Mouse (Mus musculus) neural tube, embryonic 13.5 days (tissue): ENCODE results near the gene Aire. TPM values are rescaled to one million over a fixed set of nuclear protein-coding genes. Genes with fewer than 3 reads are reported as not detected.

ENCODE experiments used
- ATAC-seq: fragments of 200-750 bp; cut with Nextera tagmentation; 2 replicates; pipeline ENCODE4 v1.8.0; 2017; ENCODE audit warnings: low read depth, mild to moderate bottlenecking, moderate TSS enrichment, moderate library complexity
- H3K27ac ChIP-seq: fragments of 300-500 bp; sonication (generic); replicated peaks from 2 replicates; pipeline ENCODE4 v1.5.1; 2015; ENCODE audit warnings: moderate library complexity, mild to moderate bottlenecking, inconsistent platforms
- H3K27me3 ChIP-seq: fragments of 300-500 bp; sonication (generic); 2 replicates; pipeline ENCODE4 v1.6.1; 2015; ENCODE audit warnings: mild to moderate bottlenecking, inconsistent platforms
- H3K36me3 ChIP-seq: fragments of 300-500 bp; sonication (generic); 2 replicates; pipeline ENCODE4 v1.6.1; 2015; ENCODE audit warnings: mild to moderate bottlenecking, inconsistent platforms
- H3K4me1 ChIP-seq: fragments of 300-500 bp; sonication (generic); replicated peaks from 2 replicates; pipeline ENCODE4 v1.6.1; 2015; ENCODE audit warnings: inconsistent platforms
- H3K4me2 ChIP-seq: fragments of 300-500 bp; sonication (generic); 2 replicates; pipeline ENCODE4 v1.6.1; 2015; ENCODE audit warnings: inconsistent platforms, mild to moderate bottlenecking, moderate library complexity
- H3K4me3 ChIP-seq: fragments of 300-500 bp; sonication (generic); 2 replicates; pipeline ENCODE4 v1.5.1; 2015; ENCODE audit warnings: mild to moderate bottlenecking, inconsistent platforms
- H3K9ac ChIP-seq: fragments of 300-500 bp; sonication (generic); 2 replicates; pipeline ENCODE4 v1.6.1; 2015; ENCODE audit warnings: moderate library complexity, mild to moderate bottlenecking, inconsistent platforms
- H3K9me3 ChIP-seq: fragments of 300-500 bp; sonication (generic); 2 replicates; pipeline ENCODE4 v1.6.1; 2016; ENCODE audit warnings: inconsistent platforms
- WGBS: fragments of 180-500 bp; shearing (Covaris S2); methylation state at CpG from one replicate; pipeline ENCODE4 v1.1.7; 2015; 5-methylcytosine and 5-hydroxymethylcytosine counted together
- polyA plus RNA-seq: library from polyadenylated mRNA; unstranded; fragments of >200 nt; fragmentation: Nextera tagmentation; extraction: Ambion mirVana; gene quantifications from 2 replicates; pipeline ENCODE4 v1.2.1, GENCODE M21; 2015

Gene Aire
- 0.10 and 0.18 TPM in 2 replicates for polyA plus RNA-seq

- Histone ChIP-seq H3K9me3 (no peaks in the 10 kb centered on the region), H3K27me3 (0 out of 2 replicates have a peak, but pooled peaks cover 8% of the 10 kb centered on the region), H3K36me3 (no peaks in the 10 kb centered on the region), H3K4me2 (peak within 1 kb of the TSS; percentile 51), H3K4me1 (0 out of 2 replicates have a peak, but pooled peaks cover 5% of the 10 kb centered on the region), H3K27ac (no peak within 1 kb of the TSS), H3K9ac (peak within 1 kb of the TSS; percentile 17; the same call in 1 of the 2 replicates), H3K4me3 (peak within 1 kb of the TSS; percentile 27)
- 2% methylated on average over 27 of the region's 27 CpGs for WGBS
- peak; percentile 81 for ATAC-seq
Observed at GRCm38 (mm10) chr10:78043406-78043836, at the start of gene Aire. Gene Aire, minus strand, starts transcription at chr10:78043610.

GRCm38 (mm10) chr10:78092725-78093029 lies 49.3 kb upstream of the Aire start:
- Histone ChIP-seq H3K4me2 (no peak overlapping the region), H3K36me3 (no peaks in the 10 kb centered on the region), H3K27ac (no peak overlapping the region), H3K9me3 (no peaks in the 10 kb centered on the region), H3K4me3 (no peak overlapping the region), H3K27me3 (no peaks in the 10 kb centered on the region), H3K4me1 (no peaks in the 10 kb centered on the region), H3K9ac (no peak overlapping the region)
- 78% methylated on average over 13 of the region's 13 CpGs for WGBS
- ATAC-seq: no peak

GRCm38 (mm10) chr10:78091865-78092724 lies 48.7 kb upstream of the Aire start:
- Histone ChIP-seq H3K4me1 (no peaks in the 10 kb centered on the region), H3K27ac (no peak overlapping the region), H3K27me3 (no peaks in the 10 kb centered on the region), H3K4me2 (no peak overlapping the region), H3K9ac (no peak overlapping the region), H3K9me3 (no peaks in the 10 kb centered on the region), H3K4me3 (no peak overlapping the region), H3K36me3 (no peaks in the 10 kb centered on the region)
- ATAC-seq: no peak
- 87% methylated on average over 23 of the region's 23 CpGs for WGBS

GRCm38 (mm10) chr10:78090706-78091491 lies 47.5 kb upstream of the Aire start:
- Histone ChIP-seq H3K27ac (no peak overlapping the region), H3K4me3 (no peak overlapping the region), H3K9me3 (no peaks in the 10 kb centered on the region), H3K4me1 (no peaks in the 10 kb centered on the region), H3K27me3 (no peaks in the 10 kb centered on the region), H3K36me3 (no peaks in the 10 kb centered on the region), H3K9ac (no peak overlapping the region), H3K4me2 (no peak overlapping the region)
- no peak for ATAC-seq
- WGBS: 85% methylated on average over 4 of the region's 4 CpGs

- no peak overlapping the region for H3K9ac ChIP-seq
- no peak overlapping the region for H3K4me3 ChIP-seq
- H3K4me2 ChIP-seq: no peak overlapping the region
- no peaks in the 10 kb centered on the region for H3K9me3 ChIP-seq
- H3K36me3 ChIP-seq: no peaks in the 10 kb centered on the region
- WGBS: 69% methylated on average over 6 of the region's 6 CpGs
- no peaks in the 10 kb centered on the region for H3K4me1 ChIP-seq
- H3K27ac ChIP-seq: no peak overlapping the region
- no peak for ATAC-seq
- no peaks in the 10 kb centered on the region for H3K27me3 ChIP-seq
Observed at GRCm38 (mm10) chr10:78090246-78090645, 46.8 kb upstream of the Aire start.

- no peaks in the 10 kb centered on the region for H3K36me3 ChIP-seq
- WGBS: 93% methylated on average over 6 of the region's 6 CpGs
- no peak for ATAC-seq
- H3K9ac ChIP-seq: no peak overlapping the region
- no peaks in the 10 kb centered on the region for H3K4me1 ChIP-seq
- H3K4me2 ChIP-seq: no peak overlapping the region
- H3K9me3 ChIP-seq: no peaks in the 10 kb centered on the region
- H3K4me3 ChIP-seq: no peak overlapping the region
- H3K27ac ChIP-seq: no peak overlapping the region
- no peaks in the 10 kb centered on the region for H3K27me3 ChIP-seq
Observed at GRCm38 (mm10) chr10:78087101-78087511, 43.7 kb upstream of the Aire start.

GRCm38 (mm10) chr10:78086444-78087061 lies 43.1 kb upstream of the Aire start:
- WGBS: 83% methylated on average over 10 of the region's 10 CpGs
- no peak overlapping the region for H3K27ac ChIP-seq
- no peak for ATAC-seq

GRCm38 (mm10) chr10:78085711-78086110 lies 42.3 kb upstream of the Aire start:
- WGBS: 91% methylated on average over 6 of the region's 6 CpGs
- H3K27me3 ChIP-seq: no peaks in the 10 kb centered on the region
- ATAC-seq: no peak

More at GRCm38 (mm10) chr10:78086444-78087061, 43.1 kb upstream of the Aire start:
- Histone ChIP-seq H3K36me3 (no peaks in the 10 kb centered on the region), H3K27me3 (no peaks in the 10 kb centered on the region), H3K4me3 (no peak overlapping the region), H3K9ac (no peak overlapping the region), H3K4me2 (no peak overlapping the region), H3K9me3 (no peaks in the 10 kb centered on the region), H3K4me1 (no peaks in the 10 kb centered on the region)

GRCm38 (mm10) chr10:78084073-78084472 lies 40.7 kb upstream of the Aire start:
- Histone ChIP-seq H3K4me2 (no peak overlapping the region), H3K9ac (no peak overlapping the region), H3K4me3 (no peak overlapping the region), H3K27ac (no peak overlapping the region), H3K27me3 (no peaks in the 10 kb centered on the region), H3K36me3 (no peaks in the 10 kb centered on the region), H3K9me3 (no peaks in the 10 kb centered on the region), H3K4me1 (no peaks in the 10 kb centered on the region)
- no peak for ATAC-seq
- 73% methylated on average over 1 of the region's 1 CpGs for WGBS

More at GRCm38 (mm10) chr10:78085711-78086110, 42.3 kb upstream of the Aire start:
- Histone ChIP-seq H3K4me2 (no peak overlapping the region), H3K27ac (no peak overlapping the region), H3K9ac (no peak overlapping the region), H3K4me3 (no peak overlapping the region), H3K4me1 (no peaks in the 10 kb centered on the region), H3K36me3 (no peaks in the 10 kb centered on the region), H3K9me3 (no peaks in the 10 kb centered on the region)

- 82% methylated on average over 4 of the region's 4 CpGs for WGBS
- H3K9ac ChIP-seq: no peak overlapping the region
- H3K27ac ChIP-seq: no peak overlapping the region
- H3K27me3 ChIP-seq: no peaks in the 10 kb centered on the region
- H3K4me3 ChIP-seq: no peak overlapping the region
- no peaks in the 10 kb centered on the region for H3K36me3 ChIP-seq
- no peak overlapping the region for H3K4me2 ChIP-seq
- no peak for ATAC-seq
- H3K9me3 ChIP-seq: no peaks in the 10 kb centered on the region
- no peaks in the 10 kb centered on the region for H3K4me1 ChIP-seq
Observed at GRCm38 (mm10) chr10:78079955-78080591, 36.7 kb upstream of the Aire start.

- Histone ChIP-seq H3K4me1 (no peaks in the 10 kb centered on the region), H3K9ac (no peak overlapping the region), H3K9me3 (no peaks in the 10 kb centered on the region), H3K27me3 (no peaks in the 10 kb centered on the region), H3K27ac (no peak overlapping the region), H3K4me3 (no peak overlapping the region), H3K36me3 (no peaks in the 10 kb centered on the region), H3K4me2 (no peak overlapping the region)
- WGBS: 82% methylated on average over 5 of the region's 5 CpGs
- ATAC-seq: no peak
Observed at GRCm38 (mm10) chr10:78078276-78078675, 34.9 kb upstream of the Aire start.
